Mouse (Mus musculus) heart, postnatal 36 days (tissue): ENCODE results near the gene Slc25a13. TPM values are rescaled to one million over a fixed set of nuclear protein-coding genes. Genes with fewer than 3 reads are reported as not detected.
"Not testable (repeated sequence)": the region's sequence is repeated elsewhere in the genome, so short reads cannot be mapped to it uniquely, and the experiment has no call there.

Experiments
- DNase-seq, 2 experiments: peaks; one replicate each; pipeline ENCODE4 v3.0.0; 2021 to 2022
- intact Hi-C: fragments of 180-260 bp; cut with DNase I; formaldehyde crosslinking; loops from one replicate; pipeline ENCODE4 v1.15.1; 2025
- total RNA-seq, 2 experiments: library from RNA; stranded (reverse); gene quantifications; 2 replicates each; pipeline ENCODE4 v1.2.3; 2021

The Slc25a13 gene
- total RNA-seq, 2 experiments from 2014 or later = 146 to 153 TPM

DNA sequence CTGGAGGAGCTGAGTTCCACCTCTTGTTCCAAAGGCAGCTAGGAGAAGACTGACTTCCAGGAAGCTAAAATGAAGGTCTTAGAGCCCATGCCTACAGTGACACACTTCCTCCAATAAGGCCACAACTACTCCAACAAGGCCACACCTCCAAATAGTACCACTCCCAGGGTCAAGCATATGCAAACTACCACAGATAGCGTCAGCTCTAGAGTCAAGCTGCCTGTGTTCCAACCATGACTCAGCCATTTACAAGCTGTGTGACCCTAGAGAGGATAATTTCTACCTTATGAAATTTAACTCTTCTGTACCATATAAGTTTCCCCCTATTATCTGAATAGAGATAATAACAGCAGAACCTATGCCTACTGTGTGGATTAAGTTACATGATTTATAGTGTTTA is 9.6 kb downstream of the Slc25a13 start:
- no peak for DNase-seq
- intact Hi-C loops = loop anchor here (5.0 kb wide), 1 partner anchor 90 kb away; no protein-coding TSS in a partner anchor

DNA sequence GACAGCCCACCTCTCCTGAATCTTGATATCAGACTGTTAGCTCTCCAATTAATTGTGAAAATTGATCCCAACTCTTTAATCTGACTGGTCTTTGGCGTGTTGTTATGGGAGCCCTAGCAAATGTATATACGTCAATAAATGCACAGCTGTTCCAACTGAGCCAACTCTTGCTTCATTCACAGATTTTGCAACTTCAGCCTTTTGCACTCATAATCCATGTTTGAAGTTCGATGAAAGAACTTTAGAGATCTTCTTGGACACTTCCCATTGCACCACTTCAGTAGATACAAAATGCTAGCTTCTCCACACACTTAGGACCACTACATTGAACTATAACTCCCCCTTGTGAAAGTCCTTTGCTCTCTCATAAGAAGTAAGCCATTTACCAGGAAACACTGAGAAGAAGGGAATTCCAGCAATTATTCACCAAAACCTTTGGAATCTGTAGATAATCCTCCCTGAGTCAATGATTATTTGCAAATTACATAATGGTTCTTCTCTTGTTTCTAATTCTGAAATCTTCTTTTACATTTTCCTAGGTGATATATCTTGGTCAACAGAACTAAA is 11.3 kb downstream of the Slc25a13 start:
- DNase-seq = no peak
- intact Hi-C loops = loop anchor here (5.0 kb wide), 1 partner anchor 92 kb away; no protein-coding TSS in a partner anchor

DNA sequence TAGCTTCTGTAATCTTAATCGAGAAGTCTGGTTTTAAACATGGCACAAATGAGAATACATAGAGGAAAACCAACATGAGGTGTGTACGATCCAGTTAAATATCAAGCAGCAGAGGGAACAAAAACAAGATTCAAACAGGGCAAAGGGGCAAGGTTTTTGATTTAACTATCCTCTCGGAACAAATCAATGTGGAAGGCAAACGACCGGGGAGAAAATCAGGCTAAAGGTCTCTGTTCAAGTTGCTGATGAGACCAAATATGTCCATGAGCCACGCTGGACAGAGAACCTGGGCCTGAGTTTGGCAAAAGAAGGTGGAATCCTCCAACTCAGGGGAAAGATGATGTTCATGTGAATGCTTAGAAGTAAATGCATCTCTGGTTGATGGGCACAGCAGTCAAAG is 14.5 kb downstream of the Slc25a13 start:
- no peak for DNase-seq
- intact Hi-C loops = no loop called here

DNA sequence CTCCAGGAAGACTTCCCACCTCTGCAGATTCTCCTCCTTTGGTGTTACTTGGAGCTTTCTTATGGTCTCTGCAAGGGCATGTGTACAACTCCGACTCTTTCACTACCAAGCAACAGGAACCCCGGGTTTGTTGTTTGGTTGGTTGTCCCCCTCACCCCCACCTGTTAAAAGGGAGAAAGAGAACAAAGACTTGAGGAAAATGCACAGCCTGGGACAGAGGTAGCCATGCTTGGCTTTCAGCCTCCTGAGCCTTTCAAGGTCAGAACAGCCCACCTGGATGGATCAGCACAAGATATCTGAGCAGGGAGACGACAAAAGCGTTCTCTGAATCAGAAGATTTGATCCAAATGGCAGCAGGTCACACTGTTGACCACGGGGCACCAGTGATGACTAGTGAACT is 15.0 kb downstream of the Slc25a13 start:
- no peak for DNase-seq
- intact Hi-C loops = no loop called here

DNA sequence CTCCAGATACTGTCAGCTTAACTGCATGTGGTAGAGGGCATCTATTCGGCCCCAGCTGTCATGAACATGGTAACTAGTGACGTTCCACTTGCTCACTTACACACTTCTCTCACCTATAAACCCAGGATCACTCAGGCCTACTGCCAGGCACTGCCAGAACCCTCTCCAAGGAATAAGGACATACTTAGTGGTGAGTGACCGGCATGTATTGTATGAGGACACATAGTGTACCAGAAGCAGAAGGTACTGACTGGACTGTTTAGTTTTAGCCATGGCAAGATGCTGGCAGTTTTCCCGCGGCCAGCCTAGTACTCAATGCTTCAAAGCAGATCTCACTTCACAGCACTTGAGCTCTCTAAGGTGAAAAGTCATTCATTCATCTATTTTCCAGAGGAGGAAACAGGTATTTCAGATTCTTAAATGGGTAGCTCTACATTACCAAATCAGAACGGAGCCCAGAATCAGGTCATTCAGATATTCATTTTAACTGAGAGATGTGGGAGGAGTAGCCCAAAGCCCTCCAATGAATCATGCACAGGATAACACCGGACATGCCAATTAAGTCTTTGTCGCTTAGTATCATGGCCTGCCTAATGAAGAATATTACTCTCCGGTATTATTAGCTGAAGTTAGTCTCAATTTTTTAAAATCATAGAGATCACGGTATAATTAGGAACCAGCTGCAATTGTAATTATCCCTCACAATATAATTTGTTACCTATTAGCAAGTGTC is 17.7 kb downstream of the Slc25a13 start:
- no peak for DNase-seq
- intact Hi-C loops = no loop called here

DNA sequence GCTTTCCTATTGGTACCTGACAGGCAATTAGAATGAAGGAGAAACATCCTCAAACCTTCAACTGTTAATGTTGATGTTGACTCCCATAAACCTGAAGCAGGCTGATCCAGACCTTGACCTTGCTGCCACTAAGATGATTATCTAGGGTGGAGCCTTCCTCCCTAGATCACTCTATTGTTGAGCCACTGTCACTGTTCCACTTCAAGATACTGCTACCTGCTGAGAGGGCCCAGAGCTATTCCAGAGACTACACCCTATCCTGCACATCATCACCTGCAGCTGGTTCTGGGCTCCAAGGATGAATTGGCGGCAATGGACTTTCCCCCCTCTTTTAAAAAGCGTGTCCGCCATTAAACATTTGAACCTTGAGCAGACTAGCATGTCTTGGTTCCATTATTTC is 18.9 kb downstream of the Slc25a13 start:
- DNase-seq, intact Hi-C loops: not testable (repeated sequence)

DNA sequence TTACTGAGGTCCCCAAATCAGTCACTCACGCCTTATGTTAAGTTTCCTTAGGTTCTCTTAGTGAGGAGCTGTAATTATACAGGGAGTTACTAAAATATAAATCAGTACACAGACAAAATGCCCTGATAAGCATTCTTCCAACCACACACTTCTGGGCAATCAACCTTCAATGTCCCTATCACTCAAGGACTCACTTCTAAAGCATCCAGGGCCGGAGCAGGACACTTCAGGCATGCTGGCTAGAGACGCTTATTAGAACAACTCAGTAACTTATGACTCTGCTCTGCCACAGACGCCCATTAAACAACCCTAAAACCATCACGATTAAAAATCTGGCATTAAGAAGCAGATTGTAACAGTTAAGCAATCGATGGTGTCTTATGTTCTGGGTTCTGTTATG is 19.6 kb downstream of the Slc25a13 start:
- intact Hi-C loops = no loop called here
- DNase-seq = no peak

DNA sequence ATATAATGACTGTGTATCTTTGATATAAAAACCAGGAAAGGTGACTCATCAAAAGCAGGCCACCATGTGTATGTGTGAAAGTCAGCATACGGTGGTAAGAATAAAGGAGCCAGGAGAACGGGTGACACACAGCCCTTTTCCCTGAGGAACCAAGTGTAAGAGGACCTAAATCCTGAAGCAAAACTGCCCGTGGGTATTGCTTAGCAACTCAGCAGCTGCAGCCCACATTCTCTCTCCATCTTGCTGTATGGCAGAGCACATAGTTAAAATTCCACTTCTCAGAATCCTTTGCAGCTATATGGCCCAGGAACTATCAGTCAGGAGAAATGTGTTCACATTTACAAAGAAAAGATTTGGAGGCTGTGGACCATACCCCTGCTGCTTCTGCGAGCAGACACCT is 20.4 kb downstream of the Slc25a13 start:
- DNase-seq = no peak
- intact Hi-C loops = no loop called here

DNA sequence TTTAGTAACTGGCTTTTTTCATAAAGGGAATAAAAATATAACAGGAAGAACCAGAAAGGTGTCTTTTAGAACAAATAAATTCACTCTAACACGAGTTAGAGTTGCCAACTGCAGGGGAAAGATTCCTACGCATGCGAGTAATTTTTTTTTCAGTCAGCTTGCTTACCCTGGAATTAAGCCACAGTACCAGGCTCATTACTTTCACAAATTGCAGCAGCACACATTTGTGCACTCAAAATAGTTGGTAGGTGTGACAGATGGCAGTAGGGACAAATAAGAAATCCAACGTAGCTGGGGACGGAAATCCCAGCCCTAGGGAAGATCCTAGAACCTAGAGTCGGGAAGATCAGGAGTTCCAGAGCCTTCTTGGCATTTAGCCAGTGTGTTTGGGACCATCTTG is 22.1 kb downstream of the Slc25a13 start:
- DNase-seq = no peak
- intact Hi-C loops = no loop called here

DNA sequence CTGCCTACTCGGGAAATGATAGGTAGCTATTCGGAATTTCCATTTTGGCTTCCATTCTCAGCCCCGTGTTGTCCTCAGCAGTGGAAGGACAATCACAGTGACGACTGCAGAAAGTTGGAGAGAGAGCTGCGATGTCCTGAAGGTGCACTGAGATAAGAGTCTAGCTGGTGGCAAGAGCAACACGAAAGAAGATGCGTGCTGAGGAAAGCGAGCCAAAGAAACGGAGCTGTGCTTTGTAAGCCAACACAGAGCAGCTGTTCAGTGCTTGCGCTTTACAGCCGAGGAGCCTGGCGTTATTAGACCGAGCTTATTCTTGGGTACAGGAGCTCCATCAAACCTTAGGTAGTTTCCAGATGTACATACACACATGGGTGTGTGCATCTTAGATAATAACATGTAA is 23.1 kb downstream of the Slc25a13 start:
- intact Hi-C loops = no loop called here
- DNase-seq = no peak

DNA sequence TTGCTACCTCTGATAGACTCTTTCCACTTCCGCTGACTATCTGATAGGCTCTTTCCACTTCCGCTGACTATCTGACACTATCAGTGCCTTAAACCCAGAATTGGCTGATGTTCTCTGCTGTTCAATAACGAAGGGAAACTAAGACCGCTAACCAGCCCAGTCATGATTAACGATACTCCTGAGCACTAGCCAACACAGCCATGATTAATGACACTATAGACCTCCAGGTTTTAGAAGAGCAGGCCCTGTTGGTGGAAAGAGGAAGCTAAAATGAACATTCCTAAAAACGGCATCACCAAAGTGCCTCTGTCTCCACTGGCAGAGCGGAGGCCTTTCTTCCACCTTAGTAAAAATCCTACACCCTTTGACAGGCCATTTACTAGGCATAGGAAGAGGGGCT is 24.6 kb downstream of the Slc25a13 start:
- DNase-seq = no peak
- intact Hi-C loops = no loop called here

DNA sequence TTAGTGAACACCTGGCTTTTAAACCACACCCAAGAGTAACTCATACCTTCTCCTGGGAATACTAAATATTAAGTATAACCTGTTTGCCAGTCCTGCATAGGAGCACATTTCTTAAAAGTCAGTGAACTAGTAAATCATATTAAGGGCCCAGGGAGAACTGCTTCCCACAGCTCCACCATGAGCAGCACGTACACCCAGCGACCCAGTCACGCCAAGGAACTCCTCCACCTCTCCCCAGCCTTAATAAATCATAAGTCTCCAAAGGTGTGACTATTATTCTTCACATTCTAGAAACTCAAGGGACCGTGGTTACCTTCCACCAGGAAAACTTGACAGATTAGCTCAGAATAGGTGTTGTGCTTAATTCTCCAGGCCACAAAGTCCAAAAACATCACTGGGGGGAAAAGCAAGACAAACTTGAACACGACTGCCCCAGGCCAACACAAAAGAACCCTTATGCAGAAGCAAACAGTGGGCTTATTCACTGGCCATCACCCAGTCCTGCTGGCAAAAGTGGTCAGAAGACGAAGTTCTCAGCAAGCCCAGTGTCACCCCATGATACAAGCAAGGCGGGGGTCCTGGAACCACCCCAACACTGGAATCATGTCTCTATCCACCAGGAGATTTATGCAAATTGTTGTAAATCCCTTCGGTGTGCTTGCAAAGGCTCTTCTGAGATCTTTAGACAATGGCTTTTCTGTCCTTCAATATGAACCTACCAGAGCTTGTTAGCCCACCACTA is 25.2 kb downstream of the Slc25a13 start:
- no peak for DNase-seq
- intact Hi-C loops = no loop called here

DNA sequence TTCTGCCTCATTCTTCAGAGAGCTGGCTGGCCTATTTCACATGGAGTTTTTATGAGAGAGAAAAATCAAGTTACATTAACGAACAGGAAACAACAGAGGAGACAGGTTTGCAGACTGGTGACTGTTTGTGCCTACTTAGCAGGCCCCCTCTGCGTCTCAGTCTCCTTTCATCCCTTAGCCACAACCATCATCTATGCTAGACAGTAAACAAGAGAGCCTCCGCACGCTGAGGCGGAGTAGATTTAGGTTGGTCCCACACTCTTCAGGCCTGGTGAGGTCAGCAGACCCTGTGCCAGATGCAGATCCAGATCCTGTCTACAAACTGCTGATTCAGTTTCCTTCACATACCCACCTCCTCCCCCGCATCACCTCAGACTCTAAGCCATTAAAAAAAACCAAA is 28.0 kb downstream of the Slc25a13 start:
- DNase-seq = no peak
- intact Hi-C loops = no loop called here

DNA sequence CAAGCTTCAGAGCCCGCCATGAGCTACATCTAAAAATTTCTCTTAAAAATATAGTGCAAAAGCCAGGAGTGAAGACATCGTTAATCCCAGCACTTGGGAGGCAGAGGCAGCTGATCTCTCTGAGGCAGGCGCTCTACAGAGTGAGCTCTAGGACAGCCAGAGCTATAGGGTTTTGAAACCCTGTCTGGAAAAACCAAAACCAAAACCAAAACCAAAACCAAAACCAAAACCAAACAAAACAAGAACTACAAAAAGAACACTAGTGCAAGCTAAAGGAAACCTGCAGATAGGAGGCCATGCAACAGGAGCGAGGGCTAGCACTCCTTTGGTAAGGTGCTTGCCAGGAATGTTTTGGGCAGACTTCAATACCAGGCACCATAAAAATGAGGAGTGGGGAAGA is 30.5 kb downstream of the Slc25a13 start:
- intact Hi-C loops = no loop called here
- no peak for DNase-seq

DNA sequence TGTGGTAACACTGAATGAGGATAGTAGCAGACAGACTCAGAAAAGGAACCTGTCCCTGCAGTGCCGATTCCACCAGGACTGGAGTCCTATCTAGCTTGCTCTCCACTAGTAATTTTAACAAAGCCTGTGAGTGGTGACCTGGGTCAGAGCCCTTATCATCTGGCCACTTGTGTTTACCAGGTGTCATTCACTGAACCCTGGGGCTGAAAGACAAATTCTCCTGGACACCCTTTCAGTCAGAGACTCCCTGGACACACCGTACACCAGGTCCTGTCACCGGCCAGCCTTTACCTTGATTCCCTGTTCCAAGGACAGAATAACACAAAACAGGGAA is 31.3 kb downstream of the Slc25a13 start:
- peak in 1 of 2 experiments; percentile 21 for DNase-seq
- intact Hi-C loops = loop anchor here (2.0 kb wide), 1 partner anchor 113 kb away; no protein-coding TSS in a partner anchor

DNA sequence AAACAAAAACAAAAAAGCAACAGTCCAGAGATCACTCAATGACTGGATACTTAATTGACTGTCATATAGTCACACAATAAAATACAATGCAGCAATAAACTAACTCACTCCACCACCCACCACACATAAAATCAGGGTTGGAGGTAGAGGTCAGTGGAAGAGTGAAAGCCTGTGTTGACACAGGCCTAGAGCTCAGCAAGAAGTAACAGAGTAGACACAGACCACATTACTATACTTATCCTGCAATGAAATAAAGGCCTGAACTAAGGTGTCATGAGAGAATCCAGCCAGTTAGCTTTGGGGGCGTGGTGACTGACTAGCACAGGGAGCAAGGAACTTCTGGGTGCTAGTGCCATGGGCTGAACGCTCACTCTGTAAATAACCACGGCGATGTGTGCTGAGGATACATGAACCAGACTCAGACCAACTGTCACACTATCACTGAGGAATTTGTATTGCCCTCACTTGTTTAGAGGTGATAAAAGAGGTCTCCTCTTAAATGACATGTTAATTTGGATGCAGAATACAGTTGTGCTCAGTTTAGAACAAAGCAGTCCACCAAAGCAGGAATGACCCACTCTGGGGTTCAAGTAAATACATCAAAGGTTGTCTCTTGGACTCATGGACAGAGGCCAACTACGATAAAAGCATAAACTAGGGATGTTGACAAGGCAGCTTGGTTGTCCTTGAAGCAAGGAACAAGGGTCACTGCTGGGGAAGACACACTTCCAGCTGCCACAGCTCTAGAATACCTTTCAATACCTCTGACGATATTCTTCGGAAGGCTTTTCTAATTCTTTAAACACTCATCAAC is 31.8 kb downstream of the Slc25a13 start:
- peak; percentile 19 to 24 for DNase-seq

DNA sequence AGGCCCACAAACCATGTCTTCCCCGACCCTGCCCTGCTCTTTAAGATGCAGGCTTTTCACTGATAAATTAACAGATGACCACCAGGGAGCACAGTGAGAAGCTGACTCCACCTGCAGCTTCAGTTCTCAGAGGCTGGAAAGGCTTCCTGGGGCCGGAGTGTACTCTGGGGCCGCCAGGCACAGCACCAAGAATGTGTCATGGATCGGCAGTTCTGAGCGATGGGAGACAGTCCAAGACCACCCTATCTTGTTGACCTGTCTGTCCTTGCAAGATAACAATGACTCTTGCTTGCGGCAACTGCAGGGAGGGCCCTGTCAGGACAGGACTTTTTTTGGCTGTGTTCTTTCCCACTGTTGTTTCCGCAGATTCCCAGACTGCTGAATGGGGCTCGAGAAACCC is 33.4 kb downstream of the Slc25a13 start:
- DNase-seq = peak; percentile 38 to 53
- intact Hi-C loops = no loop called here

More for the DNA sequence above, 31.8 kb downstream of the Slc25a13 start:
- intact Hi-C loops = loop anchor here (2.0 kb wide), 1 partner anchor 114 kb away; no protein-coding TSS in a partner anchor

DNA sequence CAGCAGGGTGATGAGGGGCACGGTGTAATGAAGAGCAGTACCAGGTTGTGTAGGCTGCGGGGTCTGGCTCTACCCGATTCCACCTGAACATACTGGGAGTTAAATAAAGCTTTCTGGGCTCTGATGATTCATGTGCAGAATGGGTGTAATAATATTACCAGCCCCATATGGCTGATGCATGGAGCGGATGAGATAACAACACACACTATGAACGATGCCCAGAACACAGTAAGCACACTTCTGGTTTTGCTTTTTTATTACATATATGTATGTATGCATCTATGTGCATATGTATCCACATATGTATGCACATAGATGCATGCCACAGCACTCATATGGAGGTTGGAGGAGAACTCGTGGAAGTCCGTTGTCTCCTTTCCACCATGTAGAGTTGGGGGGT is 34.8 kb downstream of the Slc25a13 start:
- no peak for DNase-seq
- intact Hi-C loops = no loop called here

DNA sequence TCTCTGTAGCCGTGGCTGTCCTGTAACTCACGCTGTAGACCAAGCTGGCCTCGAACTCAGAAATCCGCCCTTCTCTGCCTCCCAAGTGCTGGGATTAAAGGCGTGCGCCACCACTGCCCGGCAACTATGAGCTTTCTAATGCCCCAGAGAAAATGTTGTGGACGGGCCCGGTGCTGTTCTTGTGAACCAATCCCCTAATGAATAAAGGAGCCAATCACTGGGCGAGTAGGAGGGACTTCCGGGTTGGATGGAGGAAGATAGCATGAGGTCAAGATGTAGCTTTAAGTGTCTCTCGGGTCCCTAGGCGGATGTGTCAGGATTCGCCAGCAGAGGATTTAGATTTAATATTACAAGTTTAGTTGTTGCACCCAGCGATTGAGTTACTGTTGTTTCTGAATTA is 38.6 kb downstream of the Slc25a13 start:
- DNase-seq, intact Hi-C loops: not testable (repeated sequence)

DNA sequence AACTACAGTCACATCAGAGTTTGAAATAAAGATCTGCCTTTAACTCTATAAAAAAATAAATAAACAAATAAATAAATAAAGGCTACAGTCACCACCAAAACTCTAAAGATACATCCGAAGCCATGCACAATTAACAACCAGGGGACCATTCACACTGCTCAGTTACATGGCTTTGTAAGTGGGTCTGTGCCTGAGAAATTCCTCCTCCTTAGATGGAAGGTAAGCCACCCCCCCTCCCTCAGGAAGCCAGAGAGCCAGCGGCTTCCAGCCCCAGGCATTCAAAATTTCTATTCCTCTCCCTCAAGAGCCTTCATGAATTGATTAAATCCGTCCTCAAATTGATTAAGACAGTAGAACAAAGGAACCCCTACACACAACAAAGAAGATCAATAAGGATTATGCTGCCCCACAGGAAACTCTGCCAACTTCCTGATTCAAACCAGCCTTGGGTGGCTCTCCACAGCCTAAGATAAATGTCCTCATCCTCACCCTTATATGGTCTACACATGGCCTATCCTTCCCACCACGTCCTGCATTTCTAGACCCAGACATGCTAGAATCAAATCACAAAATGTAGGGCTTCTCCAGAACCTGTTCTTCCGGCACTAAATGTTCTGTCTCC is 41.5 kb downstream of the Slc25a13 start:
- no peak for DNase-seq
- intact Hi-C loops = no loop called here
